Mouse (Mus musculus): ENCODE results near the gene Slc35d1.
A peak's percentile ranks its signal among the peaks of the same experiment; 100 is the strongest.

GRCm38 (mm10) chr4:103192421-103192820 lies 22.5 kb downstream of the Slc35d1 start:
- no peak for TF ChIP-seq GATA1 (IDR thresholded peaks at IDR 0.05; ENCODE audit: borderline replicate concordance, low read length)
- peak; percentile 8; the same call in 1 of the 2 replicates for TF ChIP-seq CTCF (IDR thresholded peaks at IDR 0.05; ENCODE audit: low read depth, low read length)
- TF ChIP-seq TAL1 (conservative IDR thresholded peaks at IDR 0.05; ENCODE audit: low read depth, low read length), result no peak

Measured in G1E (cell line).